Mouse (Mus musculus) stomach, embryonic 16.5 days (tissue): ENCODE results near the gene Wwp2. TPM values are rescaled to one million over a fixed set of nuclear protein-coding genes. Genes with fewer than 3 reads are reported as not detected.

Source experiments
- ATAC-seq: fragments of 200-750 bp; cut with Nextera tagmentation; 2 replicates; pipeline ENCODE4 v1.8.0; 2017; ENCODE audit warnings: moderate number of reproducible peaks, moderate TSS enrichment; ENCODE audit not compliant: insufficient read depth, low FRiP score
- H3K27ac ChIP-seq: fragments of 300-500 bp; sonication (generic); 2 replicates; pipeline ENCODE4 v1.5.1; 2014; ENCODE audit warnings: low read length
- H3K27me3 ChIP-seq: fragments of 300-500 bp; sonication (generic); 2 replicates; pipeline ENCODE4 v1.6.1; 2014; ENCODE audit warnings: low read length, control low read depth, mixed read lengths; ENCODE audit not compliant: control insufficient read depth, insufficient read depth
- H3K36me3 ChIP-seq: fragments of 300-500 bp; sonication (generic); 2 replicates; pipeline ENCODE4 v1.6.1; 2014; ENCODE audit warnings: low read length; ENCODE audit not compliant: control insufficient read depth, insufficient read depth
- H3K4me1 ChIP-seq: fragments of 300-500 bp; sonication (generic); 2 replicates; pipeline ENCODE4 v1.6.1; 2014; ENCODE audit warnings: low read length, control low read depth, mixed read lengths; ENCODE audit not compliant: control insufficient read depth, insufficient read depth
- H3K4me2 ChIP-seq: fragments of 300-500 bp; sonication (generic); 2 replicates; pipeline ENCODE4 v1.6.1; 2014; ENCODE audit warnings: low read depth, low read length, mixed read lengths
- H3K4me3 ChIP-seq: fragments of 300-500 bp; sonication (generic); replicated peaks from 2 replicates; pipeline ENCODE4 v1.5.1; 2014; ENCODE audit warnings: mild to moderate bottlenecking, low read length
- H3K9ac ChIP-seq: fragments of 300-500 bp; sonication (generic); 2 replicates; pipeline ENCODE4 v1.6.1; 2014; ENCODE audit warnings: low read length
- H3K9me3 ChIP-seq: fragments of 300-500 bp; sonication (generic); replicated peaks from 2 replicates; pipeline ENCODE4 v1.6.1; 2016; ENCODE audit warnings: low read length, control low read depth; ENCODE audit not compliant: control insufficient read depth
- WGBS: fragments of 180-500 bp; shearing (Covaris S2); extraction: QIAGEN DNeasy Blood & Tissue Kit; methylation state at CpG from one replicate; pipeline ENCODE4 v1.1.7; 2014; 5-methylcytosine and 5-hydroxymethylcytosine counted together
- polyA plus RNA-seq: library from polyadenylated mRNA; unstranded; fragments of >200 nt; fragmentation: Nextera tagmentation; extraction: Ambion mirVana; gene quantifications from 2 replicates; pipeline ENCODE4 v1.2.1, GENCODE M21; 2015

Wwp2 gene
- polyA plus RNA-seq, 1 experiment from 2014 or later = 36.2 TPM

DNA sequence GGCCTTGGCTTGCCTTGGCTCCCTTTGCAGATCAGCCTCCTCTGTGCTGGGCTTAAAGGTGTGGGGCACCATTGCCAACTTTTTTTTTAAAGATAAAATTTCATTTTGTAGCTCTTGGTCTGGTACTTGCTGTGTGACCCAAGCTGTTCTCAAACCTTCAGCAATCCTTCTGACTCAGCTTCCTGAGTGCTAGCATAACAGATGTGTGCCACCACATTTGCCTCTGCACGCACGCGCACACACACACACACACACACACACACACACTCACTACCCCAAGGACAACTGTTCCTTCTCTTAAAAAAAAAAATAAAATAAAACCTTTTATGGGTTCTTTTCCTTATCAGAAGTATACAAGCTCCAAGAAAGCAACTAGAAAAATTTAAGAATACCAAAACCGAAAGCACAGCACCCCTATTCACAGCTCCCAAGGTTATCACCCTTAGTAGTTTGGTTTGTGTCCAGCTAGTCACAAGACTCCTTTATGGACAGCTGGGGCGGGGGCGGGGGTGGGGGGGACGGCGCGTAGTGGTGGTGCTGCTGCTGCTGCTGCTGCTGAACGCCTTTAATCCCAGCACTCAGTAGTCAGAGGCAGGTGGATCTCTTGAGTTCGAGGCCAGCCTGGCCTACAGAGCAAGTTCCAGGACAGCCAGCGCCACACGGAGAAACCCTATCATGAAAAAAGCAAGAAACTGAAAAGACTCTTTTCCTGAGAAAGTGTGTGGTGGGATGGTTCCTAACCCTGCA, 68.2 kb downstream of the Wwp2 start:
- 0 out of 2 replicates have a peak, but pooled peaks cover 4% of the 10 kb centered on the region for H3K36me3 ChIP-seq
- H3K4me1 ChIP-seq = peaks cover 19% of the 10 kb centered on the region
- WGBS = 72% methylated on average over 13 of the region's 13 CpGs
- H3K27ac ChIP-seq = peak overlapping the region; percentile 1; the same call in 1 of the 2 replicates
- ATAC-seq = no peak
- no peak overlapping the region for H3K4me3 ChIP-seq
- H3K4me2 ChIP-seq = no peak overlapping the region
- no peak overlapping the region for H3K9ac ChIP-seq
- no peaks in the 10 kb centered on the region; the same call in 1 of the 2 replicates for H3K9me3 ChIP-seq
- H3K27me3 ChIP-seq = no peaks in the 10 kb centered on the region

DNA sequence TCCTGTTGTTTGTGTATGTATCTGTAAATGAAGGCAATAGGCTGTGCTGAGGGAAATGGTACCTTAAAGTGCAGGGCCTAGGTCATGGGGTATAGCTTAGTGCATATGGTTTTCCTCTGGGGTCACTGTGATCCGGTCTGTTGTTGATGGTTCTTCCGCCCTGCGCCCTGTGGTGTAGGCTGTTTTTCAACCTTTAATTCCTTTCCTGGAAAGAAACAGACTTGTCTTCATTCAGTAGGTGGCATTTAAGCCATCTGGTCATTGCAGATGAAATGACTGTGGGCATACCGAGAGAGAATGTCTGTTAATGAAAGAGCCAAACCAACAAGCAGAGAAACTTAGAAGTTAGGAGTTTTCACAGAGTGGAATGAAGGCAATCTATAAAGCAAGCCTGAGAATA, 69.1 kb downstream of the Wwp2 start:
- no peak for ATAC-seq
- no peak overlapping the region for H3K27ac ChIP-seq
- WGBS = 72% methylated on average over 4 of the region's 4 CpGs

DNA sequence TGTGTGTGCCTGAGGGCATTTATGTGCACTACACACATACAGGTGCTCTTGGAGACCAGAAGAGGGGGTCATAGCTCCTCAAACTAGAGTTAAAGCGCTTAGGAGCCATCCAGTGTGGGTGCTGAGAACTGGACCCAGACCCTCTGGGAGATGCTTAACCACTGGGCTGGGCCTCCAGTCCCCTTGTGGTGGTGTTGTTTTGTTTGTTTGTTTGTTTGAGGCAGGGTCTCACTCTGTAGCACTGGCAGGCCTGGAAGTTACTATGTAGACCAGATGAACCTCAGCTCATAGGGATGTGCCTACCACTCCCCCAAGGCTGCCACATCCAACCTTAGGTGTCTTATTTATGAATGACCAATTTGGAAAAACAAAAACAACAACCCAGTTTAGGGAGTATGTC, 70.9 kb downstream of the Wwp2 start:
- no peak for ATAC-seq
- Histone ChIP-seq H3K9me3 (no peaks in the 10 kb centered on the region; the same call in 1 of the 2 replicates), H3K4me1 (peaks cover 19% of the 10 kb centered on the region), H3K27ac (no peak overlapping the region), H3K27me3 (no peaks in the 10 kb centered on the region), H3K4me3 (no peak overlapping the region), H3K4me2 (no peak overlapping the region), H3K36me3 (0 out of 2 replicates have a peak, but pooled peaks cover 4% of the 10 kb centered on the region), H3K9ac (no peak overlapping the region)
- 92% methylated on average over 1 of the region's 1 CpGs for whole genome bisulfite sequencing

More for the DNA sequence above, 69.1 kb downstream of the Wwp2 start:
- Histone ChIP-seq H3K4me3 (no peak overlapping the region), H3K9me3 (no peaks in the 10 kb centered on the region; the same call in 1 of the 2 replicates), H3K4me2 (no peak overlapping the region), H3K9ac (no peak overlapping the region), H3K27me3 (no peaks in the 10 kb centered on the region), H3K4me1 (peaks cover 19% of the 10 kb centered on the region), H3K36me3 (0 out of 2 replicates have a peak, but pooled peaks cover 4% of the 10 kb centered on the region)

DNA sequence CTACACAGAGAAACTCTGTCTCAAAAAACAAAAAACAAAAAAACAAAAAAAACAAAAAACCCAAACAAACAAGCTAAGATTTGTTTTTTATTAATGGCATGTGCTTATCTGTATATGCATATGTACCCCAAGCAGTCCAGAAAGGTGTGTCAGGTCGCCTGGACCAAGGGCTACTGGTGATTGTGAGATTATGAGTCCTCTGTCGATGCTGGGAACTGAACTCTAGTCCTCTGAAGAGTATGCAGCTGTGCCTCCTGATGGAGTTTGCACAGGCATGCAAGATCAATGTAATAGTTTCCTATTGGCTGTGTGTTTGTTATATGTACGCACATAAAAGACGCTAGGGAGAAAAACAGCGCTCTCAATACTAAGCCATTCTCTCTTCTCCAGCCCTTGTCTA, 74.0 kb downstream of the Wwp2 start:
- no peaks in the 10 kb centered on the region for H3K27me3 ChIP-seq
- H3K4me1 ChIP-seq = peaks cover under 1% of the 10 kb centered on the region; the same call in 1 of the 2 replicates
- H3K9ac ChIP-seq = no peak overlapping the region
- H3K4me2 ChIP-seq = no peak overlapping the region
- no peak for ATAC-seq
- H3K4me3 ChIP-seq = no peak overlapping the region
- H3K27ac ChIP-seq = no peak overlapping the region
- 88% methylated on average over 5 of the region's 5 CpGs for WGBS
- 0 out of 2 replicates have a peak, but pooled peaks cover 4% of the 10 kb centered on the region for H3K36me3 ChIP-seq
- no peaks in the 10 kb centered on the region for H3K9me3 ChIP-seq

DNA sequence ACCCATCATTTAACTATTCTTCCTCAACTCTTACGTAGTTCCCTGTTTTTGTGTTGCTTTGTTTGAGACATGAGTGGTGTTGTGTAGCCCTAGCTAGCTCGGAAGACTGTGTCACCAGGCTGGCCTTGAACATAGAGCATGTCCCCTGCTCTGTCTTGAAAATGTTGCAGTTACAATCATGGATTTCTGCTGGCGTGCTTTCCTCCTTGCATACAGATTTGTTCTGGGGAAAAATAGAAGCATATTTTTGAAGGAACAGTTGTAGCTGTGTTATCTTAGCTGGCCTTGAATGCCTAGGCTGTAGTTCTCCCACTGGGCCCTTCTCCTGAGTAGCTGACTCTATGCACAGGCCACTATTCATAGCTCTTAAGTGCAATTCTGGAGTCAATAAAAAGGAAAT, 74.6 kb downstream of the Wwp2 start:
- no peak for ATAC-seq
- Histone ChIP-seq H3K27ac (no peak overlapping the region), H3K4me2 (no peak overlapping the region), H3K27me3 (no peaks in the 10 kb centered on the region), H3K9me3 (no peaks in the 10 kb centered on the region), H3K4me3 (no peak overlapping the region), H3K36me3 (0 out of 2 replicates have a peak, but pooled peaks cover 4% of the 10 kb centered on the region), H3K9ac (no peak overlapping the region), H3K4me1 (no peaks in the 10 kb centered on the region)
- 85% methylated on average over 3 of the region's 3 CpGs for WGBS

DNA sequence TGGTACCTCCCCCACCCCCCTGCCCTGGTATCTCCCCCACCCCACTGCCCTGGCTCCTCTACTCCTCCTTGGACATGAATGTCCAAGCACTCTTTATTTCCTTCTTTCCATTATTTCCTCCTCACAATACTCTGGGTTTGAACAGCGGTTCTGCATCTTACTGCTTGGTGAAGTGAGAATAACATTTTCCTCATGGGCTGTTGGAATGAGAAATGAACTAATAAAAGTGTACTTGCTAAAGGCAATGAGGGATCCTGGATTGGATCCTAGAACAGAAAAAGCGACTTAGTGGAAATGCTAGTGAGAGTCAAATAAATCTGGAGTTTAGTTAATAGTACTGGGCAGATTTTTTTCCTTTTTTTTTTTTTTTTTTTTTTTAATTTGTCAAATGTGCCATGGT, 77.1 kb downstream of the Wwp2 start:
- H3K4me1 ChIP-seq = no peaks in the 10 kb centered on the region
- H3K4me3 ChIP-seq = no peak overlapping the region
- H3K36me3 ChIP-seq = no peaks in the 10 kb centered on the region
- no peak for ATAC-seq
- no peak overlapping the region for H3K4me2 ChIP-seq
- no peaks in the 10 kb centered on the region for H3K27me3 ChIP-seq
- H3K9me3 ChIP-seq = no peaks in the 10 kb centered on the region
- H3K27ac ChIP-seq = no peak overlapping the region
- 91% methylated on average over 2 of the region's 2 CpGs for WGBS
- no peak overlapping the region for H3K9ac ChIP-seq

DNA sequence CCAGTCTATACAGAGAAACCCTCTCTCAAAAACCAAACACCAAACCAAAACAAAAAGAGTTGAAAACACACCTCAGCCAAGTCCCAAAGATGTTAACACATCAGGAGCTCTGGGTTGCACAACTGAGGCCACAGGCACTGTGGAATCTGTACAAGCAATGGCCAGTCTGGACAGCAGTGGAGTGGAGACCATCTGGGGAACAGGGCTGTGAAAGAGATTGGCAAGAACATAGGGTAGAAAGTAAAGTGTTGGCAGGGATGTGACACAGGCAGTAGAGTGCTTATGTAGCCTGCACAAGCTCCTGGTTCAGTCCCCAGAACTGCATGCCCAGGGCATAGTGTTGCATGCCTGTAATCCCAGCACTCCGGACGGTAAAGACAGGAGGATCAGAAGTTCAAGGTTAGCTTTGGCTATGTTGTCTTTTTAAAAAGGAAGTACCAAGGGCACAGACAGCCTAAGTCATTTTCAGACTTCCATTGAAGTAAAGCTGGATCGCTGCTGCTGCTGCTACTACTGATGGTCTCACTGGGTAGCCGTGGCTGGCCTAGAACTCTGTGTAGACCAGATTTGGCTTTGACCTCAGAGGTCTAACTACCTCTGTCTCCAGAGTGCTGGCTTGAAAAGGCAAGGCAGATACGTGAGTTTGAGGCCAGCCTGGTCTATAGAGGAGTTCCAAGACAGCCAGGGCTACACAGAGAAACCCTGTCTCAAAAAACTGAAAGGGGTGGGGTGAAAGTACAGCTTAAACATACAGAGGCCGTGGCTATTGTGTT, 79.0 kb downstream of the Wwp2 start:
- ATAC-seq = no peak
- 86% methylated on average over 6 of the region's 6 CpGs for WGBS
- Histone ChIP-seq H3K36me3 (no peaks in the 10 kb centered on the region), H3K4me3 (no peak overlapping the region), H3K27me3 (no peaks in the 10 kb centered on the region), H3K4me2 (no peak overlapping the region), H3K4me1 (0 out of 2 replicates have a peak, but pooled peaks cover 3% of the 10 kb centered on the region), H3K9ac (no peak overlapping the region), H3K27ac (no peak overlapping the region), H3K9me3 (no peaks in the 10 kb centered on the region)

DNA sequence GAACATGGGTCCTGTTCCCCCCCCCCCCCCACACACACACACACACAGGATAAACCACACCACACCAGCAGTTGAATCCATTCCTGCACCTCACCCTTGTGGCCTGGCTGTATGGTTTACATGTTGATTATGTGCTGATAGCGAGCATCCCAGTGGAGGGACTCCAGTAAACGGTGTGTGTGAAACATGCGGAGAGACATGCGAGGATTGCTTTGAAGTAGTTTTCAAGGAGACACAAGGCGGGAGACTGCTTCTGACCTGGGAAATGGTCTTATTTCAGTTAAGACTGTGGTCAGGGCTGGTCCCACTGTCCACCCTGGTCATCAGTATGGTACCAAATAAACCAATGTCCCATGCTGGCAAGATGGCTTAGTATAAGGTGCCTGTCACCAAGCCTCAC, 82.6 kb downstream of the Wwp2 start:
- no peak for ATAC-seq
- H3K9me3 ChIP-seq = no peaks in the 10 kb centered on the region
- H3K4me2 ChIP-seq = no peak overlapping the region
- H3K9ac ChIP-seq = no peak overlapping the region
- H3K27me3 ChIP-seq = no peaks in the 10 kb centered on the region
- 0 out of 2 replicates have a peak, but pooled peaks cover 3% of the 10 kb centered on the region for H3K4me1 ChIP-seq
- WGBS = 91% methylated on average over 5 of the region's 5 CpGs
- H3K4me3 ChIP-seq = no peak overlapping the region
- no peak overlapping the region for H3K27ac ChIP-seq
- no peaks in the 10 kb centered on the region for H3K36me3 ChIP-seq

DNA sequence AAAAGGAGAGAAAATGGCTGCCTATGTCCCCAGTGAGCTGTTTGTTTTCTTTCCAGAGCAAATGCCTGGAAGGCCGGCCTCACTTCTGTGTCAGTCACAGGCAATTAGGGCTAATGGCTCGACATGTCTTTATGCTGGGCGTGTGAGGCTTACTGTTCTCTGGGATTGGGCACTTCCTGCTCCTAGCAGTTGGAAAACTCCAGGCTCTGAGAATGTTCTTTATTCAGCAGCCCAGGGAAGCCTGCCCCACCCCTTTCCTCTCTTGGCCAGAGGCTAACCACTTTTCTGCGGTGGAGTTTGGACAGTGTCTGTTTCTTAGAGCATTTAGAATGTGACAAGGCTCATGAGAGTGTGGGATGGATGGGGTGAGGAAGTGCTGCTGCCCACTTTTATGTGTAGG, 83.7 kb downstream of the Wwp2 start:
- 11% methylated on average over 4 of the region's 4 CpGs for whole genome bisulfite sequencing
- Histone ChIP-seq H3K9ac (no peak overlapping the region), H3K4me2 (no peak overlapping the region), H3K27me3 (no peaks in the 10 kb centered on the region), H3K9me3 (no peaks in the 10 kb centered on the region), H3K27ac (0 out of 2 replicates have a peak overlapping the region, but pooled peaks have one; percentile 15), H3K4me1 (0 out of 2 replicates have a peak, but pooled peaks cover 3% of the 10 kb centered on the region), H3K4me3 (no peak overlapping the region), H3K36me3 (no peaks in the 10 kb centered on the region)
- ATAC-seq = peak; percentile 87; the same call in 1 of the 2 replicates
